Mouse (Mus musculus): Measurements from ENCODE around the gene Nt5c3b. TPM values are rescaled to one million over a fixed set of nuclear protein-coding genes. Genes with fewer than 3 reads are reported as not detected.

Gene Nt5c3b
- polyA plus RNA-seq, 1 experiment from 2014 or later: 103 TPM

- no peak for ATAC-seq (replicated peaks)
- H3K4me1 ChIP-seq: peaks cover 30% of the 10 kb centered on the region
- no peaks in the 10 kb centered on the region for H3K36me3 ChIP-seq
- 30% methylated on average over 17 of the region's 17 CpGs for WGBS
- peak overlapping the region; percentile 71 for H3K4me3 ChIP-seq
- peak overlapping the region; percentile 58 for H3K9ac ChIP-seq (replicated peaks)
- H3K4me2 ChIP-seq (replicated peaks): peak overlapping the region; percentile 66
- H3K9me3 ChIP-seq: no peaks in the 10 kb centered on the region
- peaks cover 16% of the 10 kb centered on the region; the same call in 1 of the 2 replicates for H3K27me3 ChIP-seq
- H3K27ac ChIP-seq (replicated peaks): no peak overlapping the region
Observed at GRCm38 (mm10) chr11:100395861-100396631, 45.6 kb downstream of the Nt5c3b start.

- no peaks in the 10 kb centered on the region for H3K9me3 ChIP-seq
- H3K4me3 ChIP-seq: peak overlapping the region; percentile 71
- H3K27me3 ChIP-seq: peaks cover 16% of the 10 kb centered on the region; the same call in 1 of the 2 replicates
- H3K27ac ChIP-seq (replicated peaks): no peak overlapping the region
- peaks cover 30% of the 10 kb centered on the region for H3K4me1 ChIP-seq
- no peaks in the 10 kb centered on the region for H3K36me3 ChIP-seq
- H3K4me2 ChIP-seq (replicated peaks): peak overlapping the region; percentile 66; the same call in 1 of the 2 replicates
- H3K9ac ChIP-seq (replicated peaks): no peak overlapping the region
- WGBS: 38% methylated on average over 11 of the region's 11 CpGs
- no peak for ATAC-seq (replicated peaks)
Observed at GRCm38 (mm10) chr11:100395200-100395599, 46.4 kb downstream of the Nt5c3b start.

GRCm38 (mm10) chr11:100394353-100395074 lies 47.1 kb downstream of the Nt5c3b start:
- no peak overlapping the region for H3K4me3 ChIP-seq
- peaks cover 30% of the 10 kb centered on the region for H3K4me1 ChIP-seq
- no peak overlapping the region for H3K27ac ChIP-seq (replicated peaks)
- WGBS: 72% methylated on average over 5 of the region's 5 CpGs
- H3K4me2 ChIP-seq (replicated peaks): no peak overlapping the region; the same call in 1 of the 2 replicates
- H3K9me3 ChIP-seq: no peaks in the 10 kb centered on the region
- no peak for ATAC-seq (replicated peaks)
- no peak overlapping the region for H3K9ac ChIP-seq (replicated peaks)
- H3K36me3 ChIP-seq: no peaks in the 10 kb centered on the region
- H3K27me3 ChIP-seq: peaks cover 16% of the 10 kb centered on the region; the same call in 1 of the 2 replicates

- H3K4me2 ChIP-seq (replicated peaks): no peak overlapping the region
- no peaks in the 10 kb centered on the region for H3K9me3 ChIP-seq
- no peak overlapping the region for H3K27ac ChIP-seq (replicated peaks)
- H3K4me3 ChIP-seq: no peak overlapping the region
- WGBS: 81% methylated on average over 7 of the region's 7 CpGs
- ATAC-seq (replicated peaks): no peak
- peaks cover 16% of the 10 kb centered on the region; the same call in 1 of the 2 replicates for H3K27me3 ChIP-seq
- no peaks in the 10 kb centered on the region for H3K36me3 ChIP-seq
- H3K9ac ChIP-seq (replicated peaks): no peak overlapping the region
- peaks cover 31% of the 10 kb centered on the region for H3K4me1 ChIP-seq
Observed at GRCm38 (mm10) chr11:100393733-100394132, 47.9 kb downstream of the Nt5c3b start.

GRCm38 (mm10) chr11:100392958-100393357 lies 48.6 kb downstream of the Nt5c3b start:
- no peak overlapping the region for H3K27ac ChIP-seq (replicated peaks)
- peaks cover 33% of the 10 kb centered on the region for H3K4me1 ChIP-seq
- H3K4me3 ChIP-seq: no peak overlapping the region
- peaks cover 16% of the 10 kb centered on the region; the same call in 1 of the 2 replicates for H3K27me3 ChIP-seq
- H3K9me3 ChIP-seq: no peaks in the 10 kb centered on the region
- no peak for ATAC-seq (replicated peaks)
- H3K9ac ChIP-seq (replicated peaks): no peak overlapping the region
- no peak overlapping the region for H3K4me2 ChIP-seq (replicated peaks)
- no peaks in the 10 kb centered on the region for H3K36me3 ChIP-seq
- 83% methylated on average over 5 of the region's 5 CpGs for WGBS

GRCm38 (mm10) chr11:100391884-100392345 lies 49.7 kb downstream of the Nt5c3b start:
- Histone ChIP-seq H3K4me3 (no peak overlapping the region), H3K9ac (replicated peaks) (no peak overlapping the region), H3K9me3 (no peaks in the 10 kb centered on the region), H3K4me1 (peaks cover 28% of the 10 kb centered on the region), H3K27ac (replicated peaks) (no peak overlapping the region), H3K4me2 (replicated peaks) (no peak overlapping the region), H3K36me3 (no peaks in the 10 kb centered on the region), H3K27me3 (peaks cover 15% of the 10 kb centered on the region; the same call in 1 of the 2 replicates)
- WGBS: 53% methylated on average over 7 of the region's 7 CpGs
- no peak for ATAC-seq (replicated peaks)

GRCm38 (mm10) chr11:100391081-100391883 lies 50.3 kb downstream of the Nt5c3b start:
- no peak; the same call in 1 of the 2 replicates for ATAC-seq (replicated peaks)

GRCm38 (mm10) chr11:100389931-100390445 lies 51.6 kb downstream of the Nt5c3b start:
- Histone ChIP-seq H3K9ac (replicated peaks) (no peak overlapping the region), H3K27ac (replicated peaks) (no peak overlapping the region), H3K4me2 (replicated peaks) (no peak overlapping the region), H3K4me3 (no peak overlapping the region), H3K27me3 (peaks cover 3% of the 10 kb centered on the region; the same call in 1 of the 2 replicates), H3K4me1 (peaks cover 9% of the 10 kb centered on the region), H3K36me3 (0 out of 2 replicates have a peak, but pooled peaks cover 8% of the 10 kb centered on the region), H3K9me3 (no peaks in the 10 kb centered on the region)
- ATAC-seq (replicated peaks): no peak
- 51% methylated on average over 8 of the region's 8 CpGs for WGBS

More at GRCm38 (mm10) chr11:100391081-100391883, 50.3 kb downstream of the Nt5c3b start:
- H3K36me3 ChIP-seq: no peaks in the 10 kb centered on the region
- peaks cover 9% of the 10 kb centered on the region; the same call in 1 of the 2 replicates for H3K27me3 ChIP-seq
- 71% methylated on average over 9 of the region's 9 CpGs for WGBS
- no peaks in the 10 kb centered on the region for H3K9me3 ChIP-seq
- no peak overlapping the region for H3K4me2 ChIP-seq (replicated peaks)
- no peak overlapping the region for H3K9ac ChIP-seq (replicated peaks)
- H3K4me1 ChIP-seq: peaks cover 22% of the 10 kb centered on the region
- no peak overlapping the region for H3K4me3 ChIP-seq
- no peak overlapping the region for H3K27ac ChIP-seq (replicated peaks)

GRCm38 (mm10) chr11:100388588-100388987 lies 53.0 kb downstream of the Nt5c3b start:
- Histone ChIP-seq H3K9ac (replicated peaks) (no peak overlapping the region), H3K9me3 (no peaks in the 10 kb centered on the region), H3K4me2 (replicated peaks) (no peak overlapping the region), H3K4me1 (peaks cover 5% of the 10 kb centered on the region), H3K36me3 (peaks cover 19% of the 10 kb centered on the region; the same call in 1 of the 2 replicates), H3K27ac (replicated peaks) (no peak overlapping the region), H3K27me3 (no peaks in the 10 kb centered on the region), H3K4me3 (no peak overlapping the region)
- 82% methylated on average over 6 of the region's 6 CpGs for WGBS
- ATAC-seq (replicated peaks): no peak

- no peak overlapping the region for H3K4me2 ChIP-seq (replicated peaks)
- no peak overlapping the region for H3K4me3 ChIP-seq
- no peaks in the 10 kb centered on the region for H3K9me3 ChIP-seq
- no peak for ATAC-seq (replicated peaks)
- no peak overlapping the region for H3K27ac ChIP-seq (replicated peaks)
- H3K36me3 ChIP-seq: peaks cover 25% of the 10 kb centered on the region; the same call in 1 of the 2 replicates
- H3K27me3 ChIP-seq: no peaks in the 10 kb centered on the region
- H3K4me1 ChIP-seq: peaks cover 5% of the 10 kb centered on the region
- WGBS: 64% methylated on average over 14 of the region's 14 CpGs
- no peak overlapping the region for H3K9ac ChIP-seq (replicated peaks)
Observed at GRCm38 (mm10) chr11:100387589-100388375, 53.8 kb downstream of the Nt5c3b start.

- no peak for ATAC-seq (replicated peaks)
Observed at GRCm38 (mm10) chr11:100387111-100387510, 54.5 kb downstream of the Nt5c3b start.

More at GRCm38 (mm10) chr11:100387111-100387510, 54.5 kb downstream of the Nt5c3b start:
- peaks cover 29% of the 10 kb centered on the region for H3K36me3 ChIP-seq
- H3K9ac ChIP-seq (replicated peaks): no peak overlapping the region
- no peak overlapping the region for H3K4me2 ChIP-seq (replicated peaks)
- H3K27me3 ChIP-seq: no peaks in the 10 kb centered on the region
- WGBS: 88% methylated on average over 6 of the region's 6 CpGs
- H3K9me3 ChIP-seq: no peaks in the 10 kb centered on the region
- H3K4me1 ChIP-seq: peaks cover 5% of the 10 kb centered on the region
- H3K27ac ChIP-seq (replicated peaks): no peak overlapping the region
- no peak overlapping the region for H3K4me3 ChIP-seq

Measured in forebrain, embryonic 15.5 days (tissue).